Mouse (Mus musculus) adrenal gland, postnatal 4 days (tissue): Measurements from ENCODE around the gene Spon1. TPM values are rescaled to one million over a fixed set of nuclear protein-coding genes. Genes with fewer than 3 reads are reported as not detected.
A peak's percentile ranks its signal among the peaks of the same experiment; 100 is the strongest.

Source experiments
- DNase-seq, 2 experiments: peaks; one replicate each; pipeline ENCODE4 v3.0.0; 2021 to 2022; ENCODE audit warnings: low spot score in 2 of 2, mixed read lengths in 2 of 2
- total RNA-seq, 2 experiments: library from RNA; stranded (reverse); gene quantifications; 2 replicates each; pipeline ENCODE4 v1.2.3; 2021

The Spon1 gene
- total RNA-seq, 2 experiments from 2014 or later: 14.9 to 16.3 TPM

- no peak for DNase-seq
Measured at GRCm38 (mm10) chr7:114058166-114058565, 292.4 kb downstream of the Spon1 start.

- DNase-seq: no peak
Measured at GRCm38 (mm10) chr7:114058927-114059441, 293.2 kb downstream of the Spon1 start.

- DNase-seq: no peak
Measured at GRCm38 (mm10) chr7:114060445-114060844, 294.6 kb downstream of the Spon1 start.

GRCm38 (mm10) chr7:114062451-114062850, 296.7 kb downstream of the Spon1 start:
- DNase-seq: no peak

GRCm38 (mm10) chr7:114063534-114063933, 297.7 kb downstream of the Spon1 start:
- no peak for DNase-seq

GRCm38 (mm10) chr7:114063966-114064365, 298.2 kb downstream of the Spon1 start:
- DNase-seq: no peak

- no peak for DNase-seq
Measured at GRCm38 (mm10) chr7:114065407-114066185, 299.8 kb downstream of the Spon1 start.

- peak; percentile 55 to 70 for DNase-seq
Measured at GRCm38 (mm10) chr7:114066529-114067178, 300.9 kb downstream of the Spon1 start.

GRCm38 (mm10) chr7:114068956-114069533, 303.2 kb downstream of the Spon1 start:
- DNase-seq: no peak

GRCm38 (mm10) chr7:114069726-114070457, 304.1 kb downstream of the Spon1 start:
- no peak for DNase-seq

GRCm38 (mm10) chr7:114070458-114070840, 304.7 kb downstream of the Spon1 start:
- no peak for DNase-seq

GRCm38 (mm10) chr7:114071395-114071794, 305.6 kb downstream of the Spon1 start:
- no peak for DNase-seq

GRCm38 (mm10) chr7:114071851-114072616, 306.2 kb downstream of the Spon1 start:
- DNase-seq: no peak

- no peak for DNase-seq
Measured at GRCm38 (mm10) chr7:114074133-114074532, 308.3 kb downstream of the Spon1 start.

GRCm38 (mm10) chr7:114074595-114074994, 308.8 kb downstream of the Spon1 start:
- no peak for DNase-seq

GRCm38 (mm10) chr7:114079343-114079742, 313.5 kb downstream of the Spon1 start:
- no peak for DNase-seq

GRCm38 (mm10) chr7:114080250-114080649, 314.5 kb downstream of the Spon1 start:
- no peak for DNase-seq

- DNase-seq: no peak
Measured at GRCm38 (mm10) chr7:114081633-114082420, 316.0 kb downstream of the Spon1 start.

- no peak for DNase-seq
Measured at GRCm38 (mm10) chr7:114083088-114083487, 317.3 kb downstream of the Spon1 start.

GRCm38 (mm10) chr7:114083760-114084159, 318.0 kb downstream of the Spon1 start:
- no peak for DNase-seq
